Mouse (Mus musculus): ENCODE measurements at regions not wholly inside any gene's neighbourhood (a gene's known extent, or its start where the extent isn't known, plus 50 kb on each side); places are given as distances from the start of the nearest gene placed in this dataset.

DNA sequence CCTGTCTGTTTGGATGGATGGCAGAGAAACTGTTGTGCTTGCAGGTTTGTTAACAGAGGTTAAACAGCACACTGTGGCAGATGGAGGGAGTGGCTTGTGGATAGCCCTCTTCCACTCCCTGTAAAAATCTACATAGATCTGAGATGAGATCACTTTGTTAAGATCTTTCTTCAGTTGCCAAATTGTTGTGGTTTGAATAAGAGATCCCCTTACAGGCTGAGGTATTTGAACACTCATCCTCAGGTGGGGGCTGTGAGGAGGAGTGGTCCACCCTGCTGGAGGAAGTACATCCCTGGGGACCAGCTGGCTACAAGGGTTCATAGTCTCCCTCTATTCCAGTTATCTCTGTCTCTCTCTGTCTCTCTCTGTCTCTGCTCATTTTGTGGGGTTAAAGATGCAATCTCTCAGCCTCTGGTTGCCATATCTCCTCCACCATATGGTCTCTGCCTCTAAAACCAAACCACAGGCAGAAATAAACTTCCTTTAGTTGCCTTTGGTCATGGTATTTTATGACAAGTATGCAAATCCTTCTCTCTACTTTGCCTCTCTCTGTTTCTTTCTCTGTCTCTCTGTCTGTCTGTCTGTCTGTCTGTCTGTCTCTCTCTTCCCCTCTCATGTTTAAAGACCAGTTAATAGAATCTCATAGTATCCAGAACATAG lies 194.0 kb upstream of the Tgfbr2 start:
- in situ Hi-C loops (cut with MboI; ENCODE audit: low sequenced_read_pairs) = loop anchor here (10.0 kb wide), 1 partner anchor 144 kb away; no protein-coding TSS in a partner anchor

DNA sequence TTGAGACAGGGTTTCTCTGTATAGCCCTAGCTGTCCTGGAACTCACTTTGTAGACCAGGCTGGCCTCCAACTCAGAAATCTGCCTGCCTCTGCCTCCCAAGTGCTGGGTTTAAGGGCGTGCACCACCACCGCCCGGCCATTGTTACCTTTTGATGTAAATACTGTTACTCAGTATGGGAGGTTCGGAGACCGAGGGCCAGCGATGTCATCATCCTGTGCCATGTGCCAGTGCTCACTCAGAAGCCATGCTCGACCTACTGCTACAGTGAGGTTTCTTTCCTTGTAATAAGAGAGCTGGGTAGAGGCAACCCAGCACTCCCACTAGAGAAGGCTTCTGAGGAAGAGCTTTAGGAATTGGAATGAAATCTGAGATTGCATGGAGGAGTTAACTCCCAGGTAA lies 191.6 kb upstream of the Tgfbr2 start:
- in situ Hi-C loops (cut with MboI; ENCODE audit: low sequenced_read_pairs) = loop anchor here (10.0 kb wide), 1 partner anchor 142 kb away; no protein-coding TSS in a partner anchor

DNA sequence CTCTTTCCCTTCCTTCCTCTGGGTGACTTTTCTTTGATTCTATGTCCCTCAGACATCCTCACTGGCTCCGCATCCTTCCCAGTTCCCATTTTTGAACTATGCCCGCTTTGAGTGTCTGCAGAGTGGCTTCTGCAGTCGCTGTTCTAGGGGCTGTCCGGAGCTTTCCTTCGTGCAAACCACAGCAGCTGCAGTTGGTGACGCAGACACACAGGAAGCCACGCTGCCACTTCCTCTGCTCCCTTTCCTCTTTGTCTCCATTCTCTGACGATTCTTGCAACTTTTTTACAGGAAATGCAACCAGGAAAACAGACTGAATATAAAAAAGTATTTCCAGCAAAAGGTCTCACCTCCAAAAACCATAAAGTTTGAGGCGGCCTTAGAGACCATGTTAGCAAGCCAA lies 191.0 kb upstream of the Tgfbr2 start:
- in situ Hi-C loops (cut with MboI; ENCODE audit: low sequenced_read_pairs) = loop anchor here (10.0 kb wide), 1 partner anchor 141 kb away; no protein-coding TSS in a partner anchor

DNA sequence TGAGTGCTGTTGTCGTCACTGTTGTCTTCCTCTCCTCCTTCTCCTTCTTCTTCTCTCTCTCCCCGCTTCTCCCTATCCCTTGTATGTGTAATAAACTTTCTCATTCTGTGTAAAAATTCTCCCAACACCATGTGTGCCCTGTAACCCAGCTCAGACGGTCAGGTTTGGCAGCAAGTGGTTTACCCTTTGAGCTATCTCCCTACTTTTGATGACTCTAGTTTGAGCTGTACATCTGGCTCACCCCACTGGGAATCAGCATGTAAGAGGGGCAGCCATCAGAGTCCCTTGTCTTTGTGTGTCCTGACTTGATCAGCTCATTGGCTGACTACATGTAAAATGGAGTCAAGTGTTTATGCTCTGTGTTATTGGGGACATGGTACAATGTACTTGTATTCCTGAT lies 190.5 kb upstream of the Tgfbr2 start:
- in situ Hi-C loops (cut with MboI; ENCODE audit: low sequenced_read_pairs) = loop anchor here (10.0 kb wide), 1 partner anchor 141 kb away; no protein-coding TSS in a partner anchor

DNA sequence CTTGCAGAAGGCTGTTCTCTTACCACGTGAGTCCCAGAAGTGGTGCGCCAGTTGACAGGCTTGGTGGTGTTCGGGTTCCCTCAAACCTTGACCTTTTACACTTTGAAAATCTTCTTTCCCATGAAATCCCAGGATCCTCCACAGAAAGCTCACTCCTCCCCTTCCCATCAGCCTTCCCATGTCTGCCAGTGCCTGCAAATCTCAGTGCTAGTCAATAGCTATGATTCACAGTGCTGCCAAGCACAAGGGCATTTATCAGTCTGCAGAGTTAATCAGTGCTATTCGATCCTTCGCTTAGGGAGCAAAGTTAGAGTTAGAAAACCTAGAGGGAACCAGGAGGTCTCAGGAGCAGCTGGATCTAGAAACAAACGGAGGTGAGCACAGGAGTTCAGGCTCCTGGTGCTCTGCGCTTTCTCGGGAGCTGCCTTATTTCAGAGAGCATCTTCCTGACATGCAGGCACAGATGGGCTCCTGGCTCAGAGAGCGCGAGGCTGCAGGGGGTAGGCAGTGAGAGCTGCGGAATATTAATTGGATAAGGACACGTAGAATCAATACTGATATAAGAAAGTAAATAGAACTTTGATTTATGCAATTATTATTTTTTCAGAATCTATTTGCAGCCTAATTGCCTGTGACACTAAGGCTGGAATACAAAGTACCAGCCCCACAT lies 190.0 kb upstream of the Tgfbr2 start:
- in situ Hi-C loops (cut with MboI; ENCODE audit: low sequenced_read_pairs) = loop anchor here (10.0 kb wide), 1 partner anchor 140 kb away; no protein-coding TSS in a partner anchor

DNA sequence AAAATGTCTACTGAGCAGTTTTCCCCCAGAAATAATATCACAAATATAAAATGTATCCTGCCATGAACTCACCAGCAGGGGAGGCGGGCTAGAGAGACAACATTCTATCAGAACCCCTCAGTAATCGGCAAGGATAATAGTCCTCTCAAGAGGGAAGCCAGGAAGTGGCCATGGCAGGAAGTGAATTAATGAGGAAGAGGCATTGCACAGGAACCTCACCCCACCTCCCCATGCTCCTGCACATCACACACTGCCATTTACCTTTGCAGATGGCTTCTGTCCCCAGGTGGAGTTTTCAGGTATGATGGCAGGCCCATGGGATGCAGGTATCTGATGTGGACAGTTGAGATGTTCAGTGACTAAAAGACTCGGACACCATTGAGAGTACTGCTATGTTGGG lies 185.9 kb upstream of the Tgfbr2 start:
- in situ Hi-C loops (cut with MboI; ENCODE audit: low sequenced_read_pairs) = loop anchor here (10.0 kb wide), 1 partner anchor 136 kb away; no protein-coding TSS in a partner anchor

DNA sequence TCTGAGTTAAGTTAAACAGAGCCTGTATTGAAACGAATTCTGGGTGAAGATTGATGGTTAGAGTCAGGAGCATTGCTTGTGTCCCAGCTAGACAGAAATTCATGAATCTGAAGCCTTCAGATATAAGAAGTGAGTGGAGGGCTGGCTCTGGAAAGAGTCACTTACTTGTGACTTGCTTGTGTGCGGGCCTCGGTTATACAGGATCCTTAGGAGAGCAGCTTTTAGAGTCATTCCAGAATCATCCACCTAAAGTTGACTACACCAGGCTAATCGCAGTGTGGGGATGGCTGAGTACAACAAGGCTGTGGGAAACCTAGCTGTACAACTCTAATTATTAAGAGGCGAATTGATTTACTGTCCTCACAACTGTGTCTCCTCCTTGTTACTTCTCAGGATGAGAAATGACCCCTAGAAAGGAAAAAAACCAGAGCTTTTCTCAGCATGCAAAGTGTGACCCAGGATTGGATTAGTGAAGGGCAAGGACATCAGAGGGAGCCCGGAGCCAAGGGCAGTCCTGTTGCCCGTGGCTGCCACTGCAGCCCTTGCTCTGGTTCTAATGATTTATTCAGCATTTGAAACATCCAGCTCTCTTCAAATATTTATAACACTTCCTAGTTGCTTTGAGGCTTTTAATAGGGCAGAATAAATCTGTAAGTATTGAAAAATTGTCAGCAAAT lies 179.0 kb upstream of the Tgfbr2 start:
- in situ Hi-C loops (cut with MboI; ENCODE audit: low sequenced_read_pairs) = no loop called here

DNA sequence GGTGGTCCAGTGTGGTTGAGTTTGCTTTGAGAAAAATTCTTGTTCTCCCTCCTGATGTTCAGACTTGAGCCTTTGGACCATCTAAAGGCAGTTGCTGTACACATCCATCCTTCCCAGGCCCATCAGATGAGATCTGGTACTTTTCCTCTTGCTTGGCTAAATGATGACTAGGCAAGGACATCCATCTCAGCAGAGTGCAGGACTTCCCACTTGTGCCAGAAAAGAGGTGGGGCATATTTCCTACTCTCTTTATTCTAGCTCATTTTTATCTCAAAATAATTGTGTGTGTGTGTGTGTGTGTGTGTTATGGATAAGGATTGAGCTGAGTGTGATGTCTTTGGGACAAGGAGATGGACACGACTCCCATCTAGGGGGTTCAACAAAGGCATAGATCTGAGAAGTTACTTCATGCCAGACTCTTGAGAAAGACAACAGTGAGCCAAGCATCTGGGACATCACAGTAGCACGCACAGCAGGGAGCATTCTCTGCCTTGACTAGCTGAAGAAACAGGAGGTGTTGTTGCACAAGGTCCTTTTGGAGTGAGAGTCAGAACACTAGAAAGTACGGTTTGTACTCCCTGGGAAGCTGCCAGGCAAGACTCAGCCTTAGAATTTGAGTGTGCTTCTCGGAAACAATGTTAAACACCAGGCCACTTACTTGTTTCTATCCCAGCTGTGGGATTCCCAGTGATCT lies 177.8 kb upstream of the Tgfbr2 start:
- in situ Hi-C loops (cut with MboI; ENCODE audit: low sequenced_read_pairs) = no loop called here

DNA sequence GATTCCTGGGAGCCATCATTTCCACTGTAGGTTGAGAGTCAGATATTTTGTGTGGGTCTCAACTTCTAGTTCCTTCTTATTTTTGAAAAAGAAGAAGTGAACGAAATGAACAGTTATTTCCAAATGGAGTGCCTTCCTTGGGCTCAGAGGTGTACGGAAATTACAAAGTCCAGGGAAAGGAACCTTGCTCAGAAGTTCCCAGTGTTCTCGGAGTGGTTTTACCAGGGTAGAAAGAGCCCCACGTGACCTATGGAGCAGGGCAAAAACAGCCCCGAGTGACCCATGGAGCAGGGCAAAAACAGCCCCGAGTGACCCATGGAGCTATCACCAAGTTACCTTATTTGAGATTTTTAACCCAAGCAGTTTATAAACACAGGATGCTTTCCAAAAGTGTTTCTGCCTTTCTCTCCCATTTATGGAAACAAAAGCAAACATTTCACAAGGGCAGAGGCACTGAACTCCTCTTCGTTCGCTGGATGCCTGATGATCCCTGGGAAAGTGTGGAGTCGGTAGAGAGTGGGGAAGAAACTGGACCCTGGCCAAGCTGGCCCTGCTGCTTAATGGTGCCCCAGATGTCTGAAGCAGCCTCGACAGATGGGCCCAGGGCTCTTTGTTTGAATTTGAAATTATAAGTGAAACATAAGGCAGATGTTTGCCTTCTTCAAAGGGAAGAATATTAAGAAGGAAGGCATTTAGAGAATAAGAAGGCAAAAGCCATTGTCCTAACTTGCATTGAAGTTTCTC lies 175.8 kb upstream of the Tgfbr2 start:
- in situ Hi-C loops (cut with MboI; ENCODE audit: low sequenced_read_pairs) = no loop called here

DNA sequence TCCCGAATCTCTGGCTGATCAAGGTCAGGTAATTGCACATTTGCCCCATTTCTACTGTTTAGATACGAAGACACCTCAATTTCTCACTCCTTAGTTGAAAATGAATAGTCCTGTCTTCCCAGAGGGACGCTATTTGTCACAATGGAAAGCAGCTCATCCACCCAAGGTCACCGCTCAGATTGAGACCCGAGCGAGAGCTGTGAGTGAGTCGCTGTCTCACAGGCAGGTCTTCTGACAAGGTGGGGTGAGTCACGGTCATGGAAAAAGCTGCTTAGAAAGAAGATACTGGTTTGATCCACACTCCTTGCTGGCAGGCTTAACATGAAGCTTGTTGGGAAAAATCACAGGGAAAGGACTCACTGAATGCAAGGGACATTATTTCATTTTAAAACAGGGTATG lies 171.9 kb upstream of the Tgfbr2 start:
- in situ Hi-C loops (cut with MboI; ENCODE audit: low sequenced_read_pairs) = no loop called here

DNA sequence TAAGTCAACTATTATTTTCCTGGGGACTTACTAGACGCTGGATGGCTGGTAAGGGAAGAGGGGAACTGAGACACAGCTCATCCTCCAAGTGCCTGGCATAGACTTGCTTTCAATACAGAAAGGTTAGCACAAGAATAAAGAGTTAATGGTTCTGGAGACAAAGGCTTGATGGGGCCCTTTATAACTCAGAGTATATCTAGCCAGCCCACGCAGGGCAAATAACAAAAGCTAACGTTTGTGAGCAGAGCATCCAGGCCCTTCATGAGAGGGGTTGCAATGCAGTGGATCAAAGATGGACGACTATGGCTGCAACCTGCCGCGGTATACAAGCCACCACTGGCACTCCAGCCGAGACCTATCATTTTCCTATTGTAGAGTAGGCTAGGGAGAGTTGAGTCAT lies 171.3 kb upstream of the Tgfbr2 start:
- in situ Hi-C loops (cut with MboI; ENCODE audit: low sequenced_read_pairs) = no loop called here

DNA sequence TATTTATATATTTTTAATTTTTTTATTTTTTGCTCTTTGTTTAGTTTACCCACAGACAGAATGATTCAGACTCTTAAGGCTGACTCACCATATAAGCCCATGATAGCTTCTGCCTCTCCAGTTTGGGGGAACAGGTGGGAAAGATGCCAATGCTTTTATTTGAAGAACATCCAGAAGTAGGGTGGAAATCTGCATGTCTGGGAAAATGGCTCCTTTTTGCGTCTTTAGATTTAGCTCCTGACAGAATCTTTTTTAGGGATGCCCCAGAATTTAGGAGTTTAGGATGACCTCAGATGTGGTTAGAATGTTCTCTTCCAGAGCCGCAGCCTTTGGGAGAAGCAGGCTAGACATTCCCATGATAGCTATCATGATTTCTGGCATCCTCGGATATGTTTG lies 167.9 kb upstream of the Tgfbr2 start:
- in situ Hi-C loops (cut with MboI; ENCODE audit: low sequenced_read_pairs) = no loop called here

DNA sequence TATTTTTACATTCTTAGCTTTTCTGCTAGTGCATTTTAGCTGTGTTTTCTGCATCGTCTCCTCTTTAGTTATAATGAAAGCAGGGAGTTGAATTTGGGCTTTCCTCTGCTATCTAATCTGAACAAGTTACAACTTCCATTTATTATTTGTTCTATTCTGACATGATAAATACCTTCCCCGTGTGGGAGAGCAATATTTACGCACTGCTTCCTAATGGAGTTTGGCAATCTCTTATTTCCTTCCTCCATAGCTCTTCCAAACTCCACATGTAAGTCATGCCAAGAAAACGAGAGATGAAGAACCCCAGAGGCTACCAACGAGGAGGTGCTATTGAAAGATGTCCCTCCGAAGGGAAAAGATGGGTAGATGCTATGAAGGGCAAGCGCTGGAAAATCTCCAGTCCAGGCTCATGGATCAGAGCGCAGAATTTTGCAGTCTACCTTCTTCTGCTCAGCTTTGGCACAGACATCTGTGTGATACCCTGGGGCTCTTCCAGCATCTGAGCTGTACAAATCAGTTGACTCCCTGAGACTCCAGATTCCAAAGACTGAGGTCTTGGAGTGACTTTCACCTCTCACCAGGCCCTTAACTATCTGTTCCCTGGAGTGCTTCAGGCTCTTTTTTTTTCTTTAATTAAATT lies 167.4 kb upstream of the Tgfbr2 start:
- in situ Hi-C loops (cut with MboI; ENCODE audit: low sequenced_read_pairs) = no loop called here

DNA sequence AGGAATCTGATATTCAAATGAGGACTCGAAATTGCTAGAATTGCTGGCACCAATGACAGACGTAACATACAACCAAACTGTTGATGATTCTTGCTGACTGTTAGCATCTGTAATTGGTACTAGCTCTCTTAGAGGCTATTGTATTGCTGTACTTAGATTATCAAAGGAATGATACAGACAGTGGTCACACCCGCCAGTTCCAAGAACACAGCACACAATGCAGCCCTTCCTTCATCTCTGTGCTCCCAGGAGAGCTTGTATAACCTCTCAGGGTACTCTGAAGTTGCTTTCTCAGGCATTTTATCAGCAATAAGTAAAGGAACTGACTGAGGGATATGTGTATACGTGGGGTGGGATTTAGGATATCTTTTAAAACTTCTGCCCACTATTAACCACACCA lies 166.8 kb upstream of the Tgfbr2 start:
- in situ Hi-C loops (cut with MboI; ENCODE audit: low sequenced_read_pairs) = no loop called here

DNA sequence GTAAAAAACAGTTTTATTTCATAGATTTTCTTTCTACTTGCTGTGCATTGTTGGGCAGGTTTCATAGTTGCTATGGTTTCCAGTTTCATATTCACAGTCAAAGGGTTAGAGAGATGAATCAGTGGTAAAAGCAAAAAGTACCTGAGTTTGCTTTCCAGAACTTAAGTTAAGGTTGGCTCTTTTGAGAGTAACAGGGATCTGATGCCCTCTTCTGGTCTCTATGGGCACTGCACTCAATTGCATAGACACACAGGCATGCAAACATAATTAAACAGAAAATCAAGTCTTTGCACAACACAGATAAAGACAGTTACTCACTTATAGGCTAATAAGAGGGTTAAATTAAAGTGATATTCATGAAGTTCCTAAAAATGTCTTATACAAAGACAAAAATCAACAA lies 165.8 kb upstream of the Tgfbr2 start:
- in situ Hi-C loops (cut with MboI; ENCODE audit: low sequenced_read_pairs) = no loop called here

DNA sequence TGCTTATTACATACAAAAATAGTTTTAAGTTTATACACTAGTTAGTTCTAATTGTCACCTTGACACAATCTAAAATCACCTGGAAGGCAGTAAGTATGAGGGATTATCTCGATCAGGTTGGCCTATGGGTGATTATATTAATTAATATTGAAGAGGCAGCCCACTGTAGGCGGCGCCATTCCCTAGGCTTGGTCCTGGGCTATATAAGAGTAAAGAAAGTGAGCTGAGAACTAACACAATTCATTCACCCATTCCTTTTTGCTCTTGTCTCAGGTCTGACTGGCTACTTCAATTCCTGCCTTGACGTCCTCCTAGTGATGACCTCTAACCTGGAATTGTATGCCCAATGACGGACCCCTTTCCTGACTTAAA lies 163.6 kb upstream of the Tgfbr2 start:
- in situ Hi-C loops (cut with MboI; ENCODE audit: low sequenced_read_pairs) = no loop called here

DNA sequence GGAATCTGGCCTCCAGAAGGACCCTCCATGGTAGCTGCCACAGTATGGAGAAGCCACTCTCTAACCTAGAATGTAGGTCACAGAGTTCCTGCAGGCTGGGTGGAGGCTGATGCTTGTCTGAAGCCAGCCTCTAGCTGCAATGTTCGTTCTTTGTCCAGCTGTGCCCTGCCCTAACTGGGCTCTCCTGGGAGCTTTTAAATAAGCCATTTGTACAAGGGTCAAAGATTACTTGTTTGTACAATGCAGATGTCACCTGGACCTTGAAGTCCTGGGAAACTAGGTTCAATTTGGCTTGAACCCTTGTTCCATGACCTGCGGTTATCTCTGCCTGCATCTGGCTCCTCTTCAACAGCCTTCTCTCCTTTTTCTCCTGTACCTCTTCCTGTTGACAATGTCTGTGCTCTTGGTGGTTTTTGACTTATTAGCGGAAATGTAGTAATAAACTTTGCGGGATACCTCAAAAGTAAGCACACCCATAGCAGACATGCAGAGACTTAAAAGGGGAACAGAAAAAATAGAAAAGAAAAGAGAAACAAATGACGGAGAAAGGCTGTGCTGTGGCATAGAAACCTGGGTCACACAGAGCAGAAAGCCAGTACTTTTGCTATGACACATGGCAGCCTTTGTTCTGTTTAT lies 163.1 kb upstream of the Tgfbr2 start:
- in situ Hi-C loops (cut with MboI; ENCODE audit: low sequenced_read_pairs) = no loop called here

DNA sequence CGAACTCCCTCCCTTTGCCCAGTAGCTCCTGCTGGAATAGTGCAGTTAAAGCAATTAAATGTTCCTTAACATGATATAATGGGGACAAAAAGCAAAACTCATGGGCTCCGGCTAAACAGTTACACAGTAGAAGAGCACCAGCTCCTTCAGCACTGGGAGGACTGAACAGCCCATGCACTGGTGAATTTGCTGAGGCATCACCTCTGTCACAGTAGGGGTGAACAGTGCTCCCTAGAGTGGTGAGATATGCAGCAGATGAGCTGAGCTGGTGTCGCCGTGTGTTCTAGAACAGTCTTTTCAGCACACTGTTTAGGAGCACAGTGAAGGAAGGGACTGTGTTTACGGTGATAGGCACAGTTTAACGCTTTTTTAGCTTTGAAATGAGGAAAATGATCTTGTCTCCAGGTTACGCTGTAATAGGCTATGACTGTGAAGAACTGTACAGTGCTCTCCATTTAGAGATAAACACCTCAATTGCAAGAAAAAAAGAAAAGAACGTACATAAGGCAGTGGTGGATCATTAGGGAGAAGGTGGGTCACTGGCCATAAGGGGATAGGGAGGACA lies 162.4 kb upstream of the Tgfbr2 start:
- in situ Hi-C loops (cut with MboI; ENCODE audit: low sequenced_read_pairs) = no loop called here
